Mouse (Mus musculus) embryonic facial prominence, embryonic 14.5 days (tissue): ENCODE measurements around the gene Ddx21. TPM values are rescaled to one million over a fixed set of nuclear protein-coding genes. Genes with fewer than 3 reads are reported as not detected.
"Not testable (repeated sequence)": the region's sequence is repeated elsewhere in the genome, so short reads cannot be mapped to it uniquely, and the experiment has no call there.

Source experiments
- ATAC-seq: fragments of 200-750 bp; cut with Nextera tagmentation; 2 replicates; pipeline ENCODE4 v1.8.0; 2017; ENCODE audit warnings: low read depth, moderate number of reproducible peaks, moderate TSS enrichment
- DNase-seq: peaks from one replicate; pipeline ENCODE4 v3.0.0-alpha.2; 2015; ENCODE audit warnings: low spot score
- H3K27ac ChIP-seq: fragments of 300-500 bp; sonication (generic); replicated peaks from 2 replicates; pipeline ENCODE4 v1.5.1; 2014; ENCODE audit warnings: low read depth, mild to moderate bottlenecking, low read length, moderate library complexity
- H3K27me3 ChIP-seq: fragments of 300-500 bp; sonication (generic); replicated peaks from 2 replicates; pipeline ENCODE4 v1.6.1; 2014; ENCODE audit warnings: low read length; ENCODE audit not compliant: control insufficient read depth, insufficient read depth
- H3K36me3 ChIP-seq: fragments of 300-500 bp; sonication (generic); 2 replicates; pipeline ENCODE4 v1.6.1; 2014; ENCODE audit warnings: low read length, mixed read lengths; ENCODE audit not compliant: control insufficient read depth, insufficient read depth
- H3K4me1 ChIP-seq: fragments of 300-500 bp; sonication (generic); 2 replicates; pipeline ENCODE4 v1.6.1; 2014; ENCODE audit warnings: antibody characterized with exemption, low read length; ENCODE audit not compliant: control insufficient read depth, insufficient read depth
- H3K4me2 ChIP-seq: fragments of 300-500 bp; sonication (generic); 2 replicates; pipeline ENCODE4 v1.6.1; 2014; ENCODE audit warnings: low read depth, mild to moderate bottlenecking, low read length, moderate library complexity, mixed read lengths
- H3K4me3 ChIP-seq: fragments of 300-500 bp; sonication (generic); 2 replicates; pipeline ENCODE4 v1.5.1; 2014; ENCODE audit warnings: low read depth, mild to moderate bottlenecking, low read length
- H3K9ac ChIP-seq: fragments of 300-500 bp; sonication (generic); 2 replicates; pipeline ENCODE4 v1.6.1; 2014; ENCODE audit warnings: low read depth, mild to moderate bottlenecking, low read length, moderate library complexity, mixed read lengths
- H3K9me3 ChIP-seq: fragments of 300-500 bp; sonication (generic); 2 replicates; pipeline ENCODE4 v1.6.1; 2016; ENCODE audit warnings: low read length; ENCODE audit not compliant: control insufficient read depth
- WGBS: fragments of 180-500 bp; shearing (Covaris S2); extraction: QIAGEN DNeasy Blood & Tissue Kit; methylation state at CpG from one replicate; pipeline ENCODE4 v1.1.7; 2014; 5-methylcytosine and 5-hydroxymethylcytosine counted together
- polyA plus RNA-seq: library from polyadenylated mRNA; unstranded; fragments of >200 nt; fragmentation: Nextera tagmentation; extraction: Ambion mirVana; gene quantifications from 2 replicates; pipeline ENCODE4 v1.2.1, GENCODE M21; 2014

Gene Ddx21
- polyA plus RNA-seq, 1 experiment from 2014 or later, result 25.8 TPM

DNA sequence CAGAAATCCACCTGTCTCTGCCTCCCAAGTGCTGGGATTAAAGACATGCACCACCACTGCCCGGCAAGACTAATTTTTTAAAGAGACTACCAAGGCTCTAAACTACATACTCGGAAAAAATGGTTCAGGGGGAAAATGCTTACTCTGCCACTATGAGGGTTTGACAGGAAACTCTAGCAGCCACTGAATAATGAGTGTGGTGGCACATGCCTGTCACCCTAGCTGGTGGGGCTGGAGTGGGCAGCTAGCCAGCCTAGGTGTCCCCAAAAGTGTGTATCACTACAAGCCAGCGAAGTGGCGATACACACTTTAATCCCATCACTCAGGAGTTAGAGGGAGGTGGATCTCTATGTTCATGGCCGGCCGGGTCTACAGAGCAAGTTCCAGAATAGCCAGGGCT is 2.0 kb downstream of the Ddx21 start:
- H3K36me3 ChIP-seq, result peaks cover 34% of the 10 kb centered on the region
- H3K4me2 ChIP-seq, result no peak overlapping the region
- no peaks in the 10 kb centered on the region for H3K27me3 ChIP-seq
- H3K4me3 ChIP-seq, result no peak overlapping the region
- H3K9me3 ChIP-seq, result no peaks in the 10 kb centered on the region
- ATAC-seq (no peak), DNase-seq (no peak)
- no peak overlapping the region for H3K27ac ChIP-seq
- WGBS, result 89% methylated on average over 6 of the region's 6 CpGs
- peaks cover 4% of the 10 kb centered on the region; the same call in 1 of the 2 replicates for H3K4me1 ChIP-seq
- no peak overlapping the region for H3K9ac ChIP-seq

DNA sequence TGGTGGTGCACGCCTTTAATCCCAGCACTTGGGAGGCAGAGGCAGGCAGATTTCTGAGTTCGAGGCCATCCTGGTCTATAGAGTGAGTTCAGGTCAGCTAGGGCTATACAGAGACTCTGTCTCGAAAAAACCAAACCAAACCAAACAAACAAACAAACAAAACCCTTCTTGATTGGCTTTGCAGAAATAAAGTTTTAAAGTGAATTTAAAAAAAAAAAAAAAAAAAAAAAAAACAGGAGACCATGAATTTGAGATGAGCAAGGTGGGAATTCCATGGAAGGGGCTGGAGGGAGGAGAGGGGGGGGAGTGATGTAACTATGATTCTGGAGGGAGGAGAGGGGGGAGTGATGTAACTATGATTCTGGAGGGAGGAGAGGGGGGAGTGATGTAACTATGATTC is 2.8 kb downstream of the Ddx21 start:
- H3K4me3 ChIP-seq, H3K4me2 ChIP-seq, H3K27me3 ChIP-seq, H3K27ac ChIP-seq, DNase-seq, ATAC-seq, H3K9me3 ChIP-seq, H3K9ac ChIP-seq, H3K4me1 ChIP-seq: not testable (repeated sequence)
- H3K36me3 ChIP-seq, result peaks cover 42% of the 10 kb centered on the region
- 95% methylated on average over 3 of the region's 3 CpGs for WGBS

DNA sequence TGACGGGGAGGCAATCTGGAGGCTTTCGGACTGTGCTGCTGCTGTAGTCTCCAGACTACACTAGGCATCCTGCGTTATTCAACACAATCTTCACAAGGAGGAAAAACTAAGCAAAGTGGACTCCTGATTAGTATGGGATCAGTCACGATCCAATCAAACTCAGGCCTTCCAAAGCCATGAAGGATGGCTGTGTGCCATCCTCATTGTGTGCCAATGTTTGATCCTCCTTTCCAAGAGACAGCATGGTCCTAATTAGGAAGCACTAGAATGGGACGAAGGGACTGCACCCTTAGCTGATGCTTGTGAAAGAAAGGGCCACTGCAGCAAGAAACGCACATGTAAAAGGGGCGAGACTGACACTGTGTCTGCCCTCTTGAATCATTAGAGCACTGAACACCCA is 9.6 kb downstream of the Ddx21 start:
- Histone ChIP-seq H3K27me3 (no peaks in the 10 kb centered on the region), H3K36me3 (peaks cover 90% of the 10 kb centered on the region), H3K9me3 (no peaks in the 10 kb centered on the region), H3K4me2 (no peak overlapping the region), H3K9ac (no peak overlapping the region), H3K4me1 (no peaks in the 10 kb centered on the region), H3K4me3 (no peak overlapping the region), H3K27ac (no peak overlapping the region)
- WGBS, result 84% methylated on average over 7 of the region's 7 CpGs
- ATAC-seq (no peak), DNase-seq (no peak)

DNA sequence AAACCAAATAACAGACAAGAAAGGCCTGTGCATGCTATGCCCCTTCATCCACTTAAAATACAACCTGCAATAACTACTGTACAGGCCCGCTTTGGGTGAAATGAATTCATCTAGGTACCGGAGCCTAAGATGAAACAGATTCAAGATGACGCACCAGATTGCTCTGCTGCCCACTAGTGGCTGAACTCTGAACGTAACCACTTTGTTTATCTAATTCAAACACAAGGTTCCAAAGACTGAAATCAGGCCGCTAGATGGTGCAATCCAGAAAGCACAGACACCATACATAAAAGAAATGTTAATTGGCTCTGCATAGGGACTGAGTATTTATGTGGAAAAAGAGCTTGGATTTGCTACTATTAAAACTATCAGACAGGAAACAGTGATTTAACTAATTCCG is 11.9 kb downstream of the Ddx21 start:
- Histone ChIP-seq H3K27ac (no peak overlapping the region), H3K4me1 (no peaks in the 10 kb centered on the region), H3K9me3 (no peaks in the 10 kb centered on the region), H3K4me2 (no peak overlapping the region), H3K9ac (no peak overlapping the region), H3K4me3 (no peak overlapping the region), H3K36me3 (peaks cover 91% of the 10 kb centered on the region), H3K27me3 (no peaks in the 10 kb centered on the region)
- peak; percentile 94 for DNase-seq
- WGBS, result 33% methylated on average over 6 of the region's 6 CpGs
- peak; percentile 62; the same call in 1 of the 2 replicates for ATAC-seq

DNA sequence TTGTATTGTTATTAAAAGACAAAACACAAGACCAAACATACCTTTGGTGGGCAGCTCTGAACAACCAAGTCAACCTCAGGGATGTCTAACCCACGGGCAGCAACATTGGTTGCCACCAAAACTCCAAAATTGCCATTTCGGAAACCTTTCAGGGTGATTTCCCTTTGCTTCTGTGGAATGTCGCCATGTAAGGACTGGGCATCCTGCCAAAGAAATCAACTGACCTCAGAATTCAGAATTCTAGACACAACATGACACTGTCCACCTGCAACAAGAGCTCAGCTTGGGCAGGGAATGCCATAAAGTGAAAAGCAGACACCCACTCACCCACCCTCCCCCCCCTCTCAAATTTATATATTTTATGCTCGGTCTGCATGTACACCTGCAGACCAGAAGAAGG is 13.5 kb downstream of the Ddx21 start:
- no peak for ATAC-seq
- H3K4me2 ChIP-seq, result no peak overlapping the region
- no peaks in the 10 kb centered on the region for H3K9me3 ChIP-seq
- no peak overlapping the region for H3K9ac ChIP-seq
- no peak for DNase-seq
- no peak overlapping the region for H3K4me3 ChIP-seq
- H3K27ac ChIP-seq, result no peak overlapping the region
- 78% methylated on average over 4 of the region's 4 CpGs for WGBS
- peaks cover 91% of the 10 kb centered on the region for H3K36me3 ChIP-seq
- H3K4me1 ChIP-seq, result no peaks in the 10 kb centered on the region
- H3K27me3 ChIP-seq, result no peaks in the 10 kb centered on the region

DNA sequence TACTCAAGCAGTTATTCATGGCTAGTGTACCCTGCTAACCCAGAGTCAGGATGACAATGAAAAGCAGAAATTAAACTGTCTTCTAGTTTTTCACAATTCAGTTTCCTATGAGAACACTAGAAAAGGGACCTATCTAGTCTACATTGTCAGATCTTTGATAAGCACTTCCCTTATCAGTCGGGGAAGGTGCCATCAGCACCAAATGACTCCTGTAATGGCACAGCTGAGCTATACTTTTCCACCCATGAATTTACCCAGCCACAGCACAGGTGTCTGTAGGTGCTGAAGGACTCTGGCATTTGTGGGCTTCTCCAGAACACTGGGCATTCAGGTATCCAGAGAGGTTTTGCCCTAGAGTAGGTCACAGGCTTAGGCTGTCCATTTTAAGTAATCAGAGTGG is 18.8 kb downstream of the Ddx21 start:
- WGBS, result 79% methylated on average over 1 of the region's 1 CpGs
- Histone ChIP-seq H3K4me3 (no peak overlapping the region), H3K9ac (no peak overlapping the region), H3K27me3 (no peaks in the 10 kb centered on the region), H3K36me3 (peaks cover 75% of the 10 kb centered on the region), H3K4me1 (no peaks in the 10 kb centered on the region; the same call in 1 of the 2 replicates), H3K27ac (no peak overlapping the region), H3K4me2 (no peak overlapping the region), H3K9me3 (no peaks in the 10 kb centered on the region)
- ATAC-seq (no peak), DNase-seq (no peak)

DNA sequence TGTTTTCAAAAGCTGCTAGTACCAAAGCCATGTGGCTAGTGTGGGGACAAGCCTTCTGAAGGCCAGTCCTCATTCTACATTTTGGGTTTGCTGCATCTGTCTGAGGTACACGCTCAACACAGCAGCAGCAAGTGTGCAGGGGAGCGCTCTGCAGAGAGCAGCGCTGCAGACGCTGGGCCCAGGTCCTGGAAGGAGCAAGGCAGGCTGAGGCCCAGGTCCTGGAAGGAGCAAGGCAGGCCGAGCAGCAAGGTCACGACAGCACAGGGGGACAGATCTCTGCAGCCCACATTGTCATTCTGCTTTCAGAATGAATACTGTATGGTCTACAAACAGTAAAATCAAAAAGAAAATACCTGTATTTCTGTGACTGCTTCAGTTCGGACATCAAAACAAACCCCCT is 19.4 kb downstream of the Ddx21 start:
- 85% methylated on average over 7 of the region's 7 CpGs for WGBS
- Histone ChIP-seq H3K9ac (no peak overlapping the region), H3K27ac (no peak overlapping the region), H3K4me2 (no peak overlapping the region), H3K4me3 (no peak overlapping the region), H3K9me3 (no peaks in the 10 kb centered on the region), H3K27me3 (no peaks in the 10 kb centered on the region), H3K36me3 (peaks cover 69% of the 10 kb centered on the region), H3K4me1 (no peaks in the 10 kb centered on the region; the same call in 1 of the 2 replicates)
- DNase-seq, result no peak
- no peak for ATAC-seq

DNA sequence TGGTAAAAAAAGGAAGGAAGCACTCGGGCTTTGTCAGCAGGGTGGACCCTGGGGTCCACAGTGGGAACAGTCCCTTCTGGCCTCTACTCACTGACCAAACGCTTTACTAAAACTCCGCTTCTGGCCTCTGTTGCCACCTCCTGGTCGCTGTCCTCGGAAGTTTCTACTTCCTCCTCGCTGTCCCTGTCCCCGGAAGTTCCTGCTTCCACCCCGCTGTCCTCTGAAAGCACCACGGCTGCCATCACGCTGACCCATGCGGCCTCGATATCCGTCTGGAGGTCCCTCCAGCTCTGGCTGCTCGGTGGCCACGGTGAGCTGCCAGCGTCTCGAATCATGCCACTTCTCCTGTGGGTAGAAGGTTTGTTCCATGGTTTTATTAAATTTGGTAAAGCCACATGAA is 19.8 kb downstream of the Ddx21 start:
- H3K4me2 ChIP-seq, result no peak overlapping the region
- H3K27me3 ChIP-seq, result no peaks in the 10 kb centered on the region
- peaks cover 2% of the 10 kb centered on the region for H3K4me1 ChIP-seq
- H3K27ac ChIP-seq, result no peak overlapping the region
- no peaks in the 10 kb centered on the region for H3K9me3 ChIP-seq
- WGBS, result 89% methylated on average over 17 of the region's 17 CpGs
- ATAC-seq (no peak), DNase-seq (no peak)
- no peak overlapping the region for H3K9ac ChIP-seq
- peaks cover 65% of the 10 kb centered on the region for H3K36me3 ChIP-seq
- H3K4me3 ChIP-seq, result no peak overlapping the region

DNA sequence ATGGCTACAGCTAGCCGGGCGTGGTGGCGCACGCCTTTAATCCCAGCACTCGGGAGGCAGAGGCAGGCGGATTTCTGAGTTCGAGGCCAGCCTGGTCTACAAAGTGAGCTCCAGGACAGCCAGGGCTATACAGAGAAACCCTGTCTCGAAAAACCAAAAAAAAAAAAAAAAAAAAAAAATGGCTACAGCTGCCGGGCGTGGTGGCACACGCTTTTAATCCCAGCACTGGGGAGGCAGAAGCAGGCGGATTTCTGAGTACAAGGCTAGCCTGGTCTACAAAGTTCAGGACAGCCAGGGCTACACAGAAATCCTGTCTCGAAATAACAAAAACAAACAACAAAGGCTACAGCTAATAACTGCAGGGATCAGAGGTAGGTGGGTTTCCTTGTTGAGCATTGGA is 23.0 kb downstream of the Ddx21 start:
- H3K36me3 ChIP-seq, result peaks cover 39% of the 10 kb centered on the region
- not testable (repeated sequence) for H3K9me3 ChIP-seq

More for the DNA sequence above, 23.0 kb downstream of the Ddx21 start:
- not testable (repeated sequence) for ATAC-seq, H3K27ac ChIP-seq, H3K27me3 ChIP-seq, H3K4me3 ChIP-seq, H3K9ac ChIP-seq, H3K4me2 ChIP-seq, H3K4me1 ChIP-seq, DNase-seq
- 92% methylated on average over 12 of the region's 13 CpGs for WGBS
